Mouse (Mus musculus) embryonic facial prominence, embryonic 13.5 days (tissue): Measurements from ENCODE around the gene Ugp2. TPM values are rescaled to one million over a fixed set of nuclear protein-coding genes. Genes with fewer than 3 reads are reported as not detected.

ENCODE experiments used
- ATAC-seq: fragments of 200-750 bp; cut with Nextera tagmentation; 2 replicates; pipeline ENCODE4 v1.8.0; 2017; ENCODE audit warnings: low read depth; ENCODE audit not compliant: insufficient number of reproducible peaks, insufficient read depth, low FRiP score, low TSS enrichment
- H3K27ac ChIP-seq: fragments of 300-500 bp; sonication (generic); 2 replicates; pipeline ENCODE4 v1.5.1; 2015; ENCODE audit warnings: moderate library complexity, mild to moderate bottlenecking, inconsistent platforms
- H3K27me3 ChIP-seq: fragments of 300-500 bp; sonication (generic); 2 replicates; pipeline ENCODE4 v1.6.1; 2015; ENCODE audit warnings: mild to moderate bottlenecking, inconsistent platforms
- H3K36me3 ChIP-seq: fragments of 300-500 bp; sonication (generic); 2 replicates; pipeline ENCODE4 v1.6.1; 2015; ENCODE audit warnings: mild to moderate bottlenecking, inconsistent platforms
- H3K4me1 ChIP-seq: fragments of 300-500 bp; sonication (generic); 2 replicates; pipeline ENCODE4 v1.6.1; 2015; ENCODE audit warnings: inconsistent platforms
- H3K4me2 ChIP-seq: fragments of 300-500 bp; sonication (generic); 2 replicates; pipeline ENCODE4 v1.6.1; 2015; ENCODE audit warnings: moderate library complexity, mild to moderate bottlenecking, inconsistent platforms
- H3K4me3 ChIP-seq: fragments of 300-500 bp; sonication (generic); 2 replicates; pipeline ENCODE4 v1.5.1; 2015; ENCODE audit warnings: mild to moderate bottlenecking, inconsistent platforms
- H3K9ac ChIP-seq: fragments of 300-500 bp; sonication (generic); 2 replicates; pipeline ENCODE4 v1.6.1; 2015; ENCODE audit warnings: mild to moderate bottlenecking, inconsistent platforms
- H3K9me3 ChIP-seq: fragments of 300-500 bp; sonication (generic); 2 replicates; pipeline ENCODE4 v1.6.1; 2016; ENCODE audit warnings: inconsistent platforms
- WGBS: fragments of 180-500 bp; shearing (Covaris S2); methylation state at CpG from one replicate; pipeline ENCODE4 v1.1.7; 2015; ENCODE audit warnings: mixed read lengths; 5-methylcytosine and 5-hydroxymethylcytosine counted together
- polyA plus RNA-seq: library from polyadenylated mRNA; unstranded; fragments of >200 nt; fragmentation: Nextera tagmentation; extraction: Ambion mirVana; gene quantifications from 2 replicates; pipeline ENCODE4 v1.2.1, GENCODE M21; 2015

Ugp2 gene
- polyA plus RNA-seq, 1 experiment from 2014 or later = 73.2 TPM

DNA sequence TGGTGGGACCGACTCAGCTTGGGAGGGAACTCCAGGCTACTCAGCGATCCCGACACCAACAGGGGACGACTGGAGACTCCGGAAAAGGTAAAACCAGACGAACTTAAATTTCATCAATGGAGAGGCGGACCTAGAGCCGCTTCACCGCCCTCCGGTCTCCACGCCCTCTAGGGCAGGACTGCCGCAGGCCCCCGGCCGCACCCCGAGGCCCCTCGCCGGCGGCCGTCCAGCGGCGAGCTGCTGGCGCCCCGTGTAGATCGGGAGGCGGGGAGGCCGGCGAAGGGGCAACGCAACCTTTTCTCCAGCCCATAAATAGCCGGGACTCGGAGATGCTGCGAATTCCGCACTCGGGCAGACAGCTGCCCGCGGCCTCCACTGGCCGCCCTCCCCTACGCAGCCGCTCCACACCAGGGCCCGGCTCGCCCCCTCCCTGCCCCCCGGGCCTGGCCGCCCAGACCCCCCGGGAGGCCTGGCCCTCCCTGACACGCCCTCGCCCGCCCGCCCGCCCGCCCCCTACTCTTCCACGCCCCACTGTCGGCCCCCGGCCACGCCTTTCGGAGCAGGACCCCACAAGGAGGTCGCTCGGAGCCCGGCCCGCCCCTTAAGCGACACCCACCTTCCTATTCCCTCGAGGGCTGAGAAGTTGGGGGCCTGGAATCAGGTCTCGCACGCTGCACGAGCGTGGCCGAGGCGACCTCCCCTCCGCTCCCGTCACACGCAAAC lies 441 bp downstream of the Ugp2 start:
- H3K36me3 ChIP-seq = no peaks in the 10 kb centered on the region
- peak overlapping the region; percentile 85 for H3K9ac ChIP-seq
- peak overlapping the region; percentile 68 for H3K4me2 ChIP-seq
- H3K27me3 ChIP-seq = no peaks in the 10 kb centered on the region
- under 1% methylated on average over 62 of the region's 69 CpGs for WGBS
- H3K4me1 ChIP-seq = peaks cover 20% of the 10 kb centered on the region
- peak; percentile 95 for ATAC-seq
- H3K9me3 ChIP-seq = no peaks in the 10 kb centered on the region
- H3K27ac ChIP-seq = peak overlapping the region; percentile 89
- peak overlapping the region; percentile 80 for H3K4me3 ChIP-seq

DNA sequence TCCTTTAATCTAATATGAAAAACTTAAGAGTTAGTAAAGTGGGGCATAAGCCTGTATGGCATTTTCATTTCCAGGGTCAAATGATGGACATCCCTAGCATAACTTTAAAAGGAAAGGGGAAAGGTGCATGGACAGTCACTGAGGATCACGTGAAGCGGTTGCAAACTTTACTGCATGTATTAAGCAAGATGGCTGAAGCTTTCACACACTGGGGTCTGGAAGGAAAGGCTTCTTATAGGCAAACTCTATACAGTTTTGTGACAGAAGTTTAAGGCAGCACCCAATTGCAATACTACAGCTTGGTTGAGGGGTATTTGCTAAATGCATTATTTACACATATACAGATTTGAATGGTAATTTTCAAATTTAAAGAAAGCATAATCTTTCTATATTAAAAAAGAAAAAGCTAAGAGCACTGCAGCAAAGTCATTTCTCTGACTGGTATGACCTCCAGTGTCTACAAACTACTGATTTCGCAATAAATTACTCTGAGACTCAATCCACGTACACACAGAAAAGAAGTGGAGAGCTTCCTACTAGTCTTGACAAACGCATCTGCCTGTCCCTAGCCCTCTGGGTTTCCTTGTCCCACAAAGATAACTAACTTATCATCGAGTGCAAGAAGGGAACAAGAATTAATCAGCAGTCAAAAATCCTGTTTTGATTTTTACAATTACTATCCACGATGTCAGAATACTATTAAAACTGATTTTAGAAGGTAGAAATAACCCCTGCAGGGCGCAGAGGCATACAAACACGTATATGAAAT lies 1.6 kb downstream of the Ugp2 start:
- Histone ChIP-seq H3K27me3 (no peaks in the 10 kb centered on the region), H3K36me3 (no peaks in the 10 kb centered on the region), H3K4me3 (peak overlapping the region; percentile 80), H3K4me2 (peak overlapping the region; percentile 68), H3K9me3 (no peaks in the 10 kb centered on the region), H3K27ac (peak overlapping the region; percentile 89; the same call in 1 of the 2 replicates), H3K4me1 (peaks cover 20% of the 10 kb centered on the region), H3K9ac (peak overlapping the region; percentile 85)
- WGBS = 19% methylated on average over 9 of the region's 9 CpGs
- no peak for ATAC-seq

DNA sequence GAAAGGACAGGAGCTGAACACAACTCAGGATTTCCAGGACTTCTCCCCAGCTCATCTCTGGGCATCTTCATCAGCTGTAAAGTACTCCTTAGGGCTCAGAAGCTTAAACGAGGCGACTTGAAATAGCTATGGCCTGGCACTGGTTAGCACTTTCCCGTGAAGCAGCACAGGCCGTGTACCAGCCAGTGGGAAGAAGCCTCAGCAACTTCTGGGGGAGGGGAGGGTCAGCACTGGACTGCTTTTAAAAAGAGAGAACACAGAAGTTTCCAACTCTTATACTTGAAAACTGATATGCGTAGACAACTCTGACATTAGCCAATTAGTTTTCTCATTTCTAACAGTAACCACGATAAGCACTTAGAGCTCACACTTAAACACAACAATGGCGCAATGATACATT lies 2.5 kb downstream of the Ugp2 start:
- Histone ChIP-seq H3K27me3 (no peaks in the 10 kb centered on the region), H3K9ac (no peak overlapping the region), H3K36me3 (no peaks in the 10 kb centered on the region), H3K4me3 (peak overlapping the region; percentile 80), H3K4me2 (peak overlapping the region; percentile 68), H3K4me1 (peaks cover 20% of the 10 kb centered on the region), H3K9me3 (no peaks in the 10 kb centered on the region), H3K27ac (no peak overlapping the region)
- ATAC-seq = no peak
- 35% methylated on average over 7 of the region's 7 CpGs for WGBS

DNA sequence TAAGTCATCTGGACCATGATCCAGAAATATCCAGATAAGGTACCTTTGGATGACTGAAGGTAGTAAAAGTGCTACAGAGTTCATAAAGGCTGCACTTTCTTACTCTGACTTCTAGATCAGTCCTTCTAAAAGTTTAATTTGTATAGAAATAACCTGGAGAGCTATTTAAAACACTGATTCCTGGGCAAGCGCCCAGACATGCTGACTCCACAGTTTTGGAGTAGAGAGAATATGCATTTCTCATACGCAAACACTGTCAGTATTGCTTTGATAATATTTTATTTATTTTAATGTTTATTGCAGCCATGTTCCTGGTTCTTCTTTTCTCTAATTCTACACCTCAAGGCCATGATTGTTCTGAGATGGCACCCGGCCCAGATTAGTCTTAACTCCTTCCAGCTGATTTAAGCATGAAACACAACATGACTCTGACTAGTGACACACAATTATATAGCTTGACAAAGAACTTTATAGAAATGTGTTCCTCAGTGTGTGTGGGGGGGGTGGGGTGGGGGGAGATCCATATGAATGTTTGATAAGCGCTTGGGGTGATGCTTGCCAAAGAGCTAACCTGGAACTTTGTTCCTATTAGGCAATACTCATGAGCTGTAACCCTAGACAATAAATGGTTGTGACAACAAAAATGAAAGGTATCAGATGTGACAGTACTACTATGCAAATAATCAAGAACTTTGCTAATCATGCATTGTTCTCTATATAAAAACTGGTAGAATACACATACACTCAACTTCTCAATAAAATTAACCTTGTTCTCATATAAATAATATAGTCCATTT lies 7.7 kb downstream of the Ugp2 start:
- Histone ChIP-seq H3K9ac (no peak overlapping the region), H3K9me3 (no peaks in the 10 kb centered on the region), H3K27ac (no peak overlapping the region), H3K36me3 (no peaks in the 10 kb centered on the region), H3K4me3 (no peak overlapping the region), H3K4me2 (no peak overlapping the region), H3K4me1 (peaks cover 5% of the 10 kb centered on the region), H3K27me3 (no peaks in the 10 kb centered on the region)
- 82% methylated on average over 4 of the region's 4 CpGs for WGBS
- ATAC-seq = no peak

DNA sequence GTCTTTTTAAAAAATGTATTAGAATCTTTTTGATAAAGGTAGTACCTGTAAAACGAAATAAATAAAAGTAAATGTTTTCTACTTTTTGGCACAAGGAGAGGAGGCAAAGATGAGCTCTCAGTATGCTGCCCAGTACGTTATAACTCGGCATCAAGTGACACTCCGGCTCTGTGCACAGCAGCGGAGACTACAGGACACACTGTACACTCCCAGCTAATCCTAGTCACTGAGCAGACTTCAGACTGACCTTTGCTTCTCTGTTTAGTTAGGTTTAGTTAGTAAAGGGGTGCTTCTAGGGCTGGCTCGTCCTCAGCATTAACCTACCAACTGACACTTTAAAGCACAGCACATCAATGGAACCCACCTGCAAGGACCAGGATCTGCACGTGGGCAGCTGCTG lies 19.7 kb downstream of the Ugp2 start:
- no peak overlapping the region for H3K4me2 ChIP-seq
- no peak overlapping the region for H3K4me3 ChIP-seq
- ATAC-seq = no peak
- H3K27me3 ChIP-seq = no peaks in the 10 kb centered on the region
- no peak overlapping the region for H3K9ac ChIP-seq
- WGBS = 84% methylated on average over 7 of the region's 7 CpGs
- H3K9me3 ChIP-seq = no peaks in the 10 kb centered on the region
- peaks cover 38% of the 10 kb centered on the region for H3K36me3 ChIP-seq
- H3K27ac ChIP-seq = no peak overlapping the region
- H3K4me1 ChIP-seq = no peaks in the 10 kb centered on the region

DNA sequence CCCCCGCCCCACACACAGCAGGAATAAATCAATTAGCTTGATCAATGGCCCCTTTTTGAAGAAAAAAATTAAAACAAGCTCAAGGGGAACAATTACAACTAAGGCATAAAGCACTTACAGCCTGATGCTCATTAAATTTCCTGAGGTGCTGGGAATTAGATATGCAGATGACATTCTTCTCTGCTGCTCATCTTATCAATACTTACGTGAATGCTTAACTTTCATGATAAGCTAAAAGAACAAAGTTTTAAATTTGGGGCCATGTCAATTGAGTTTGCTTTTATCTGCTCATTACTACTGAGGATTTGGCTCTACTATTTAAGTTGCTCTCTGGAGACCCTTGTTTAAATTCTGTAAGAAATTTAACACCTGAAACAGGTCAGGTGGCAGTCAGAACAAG lies 22.1 kb downstream of the Ugp2 start:
- H3K9ac ChIP-seq = no peak overlapping the region
- ATAC-seq = no peak

DNA sequence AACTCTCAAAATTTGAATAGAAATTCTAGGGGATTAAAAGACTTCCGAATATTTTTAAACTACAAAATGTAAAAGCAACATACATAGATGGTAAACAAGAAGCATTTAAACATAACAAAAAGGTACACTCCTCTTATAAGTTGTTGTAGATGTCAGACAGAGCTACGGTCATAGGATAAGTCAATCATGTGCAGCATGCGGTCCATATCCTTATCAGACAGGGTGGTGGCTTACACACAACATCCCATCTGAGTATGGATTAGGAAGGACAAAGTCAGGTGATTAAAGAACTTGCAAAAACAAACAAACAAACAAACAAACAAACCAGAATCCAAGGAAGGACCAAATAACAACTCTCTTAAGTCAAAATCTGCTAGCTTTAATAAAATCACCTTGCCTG lies 25.0 kb downstream of the Ugp2 start:
- H3K9me3 ChIP-seq = no peaks in the 10 kb centered on the region
- no peak overlapping the region for H3K4me2 ChIP-seq
- peaks cover 53% of the 10 kb centered on the region for H3K36me3 ChIP-seq
- no peak overlapping the region for H3K27ac ChIP-seq
- H3K4me1 ChIP-seq = no peaks in the 10 kb centered on the region
- WGBS = 93% methylated on average over 3 of the region's 3 CpGs
- no peak for ATAC-seq
- H3K9ac ChIP-seq = no peak overlapping the region
- no peak overlapping the region for H3K4me3 ChIP-seq
- H3K27me3 ChIP-seq = no peaks in the 10 kb centered on the region

More for the DNA sequence above, 22.1 kb downstream of the Ugp2 start:
- 88% methylated on average over 2 of the region's 2 CpGs for WGBS
- H3K9me3 ChIP-seq = no peaks in the 10 kb centered on the region
- H3K4me3 ChIP-seq = no peak overlapping the region
- no peak overlapping the region for H3K4me2 ChIP-seq
- peaks cover 50% of the 10 kb centered on the region for H3K36me3 ChIP-seq
- no peaks in the 10 kb centered on the region for H3K27me3 ChIP-seq
- H3K4me1 ChIP-seq = no peaks in the 10 kb centered on the region
- H3K27ac ChIP-seq = no peak overlapping the region

DNA sequence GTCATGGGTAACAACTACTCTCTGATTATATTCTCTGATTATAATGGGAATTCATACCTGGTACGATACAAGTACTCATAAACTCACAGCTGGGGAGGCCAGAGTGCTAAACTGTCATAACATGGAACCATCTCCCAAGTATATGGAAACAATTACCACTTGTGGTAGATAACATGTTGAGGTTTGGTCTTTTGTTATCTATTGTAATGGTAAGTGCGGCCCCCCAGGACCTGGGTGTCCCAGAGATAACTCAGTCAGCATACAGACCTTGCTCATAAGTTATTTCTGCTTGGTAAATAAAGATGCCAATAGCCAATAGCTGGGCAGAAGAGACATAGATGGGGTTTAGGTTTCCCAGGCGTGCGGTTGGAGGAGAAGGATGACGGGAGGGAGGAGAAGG lies 27.5 kb downstream of the Ugp2 start:
- no peak overlapping the region for H3K9ac ChIP-seq
- H3K4me1 ChIP-seq = no peaks in the 10 kb centered on the region
- H3K27ac ChIP-seq = no peak overlapping the region
- no peak overlapping the region for H3K4me3 ChIP-seq
- H3K4me2 ChIP-seq = no peak overlapping the region
- no peaks in the 10 kb centered on the region for H3K9me3 ChIP-seq
- no peaks in the 10 kb centered on the region for H3K27me3 ChIP-seq
- peaks cover 44% of the 10 kb centered on the region for H3K36me3 ChIP-seq
- WGBS = 96% methylated on average over 5 of the region's 5 CpGs
- ATAC-seq = no peak

DNA sequence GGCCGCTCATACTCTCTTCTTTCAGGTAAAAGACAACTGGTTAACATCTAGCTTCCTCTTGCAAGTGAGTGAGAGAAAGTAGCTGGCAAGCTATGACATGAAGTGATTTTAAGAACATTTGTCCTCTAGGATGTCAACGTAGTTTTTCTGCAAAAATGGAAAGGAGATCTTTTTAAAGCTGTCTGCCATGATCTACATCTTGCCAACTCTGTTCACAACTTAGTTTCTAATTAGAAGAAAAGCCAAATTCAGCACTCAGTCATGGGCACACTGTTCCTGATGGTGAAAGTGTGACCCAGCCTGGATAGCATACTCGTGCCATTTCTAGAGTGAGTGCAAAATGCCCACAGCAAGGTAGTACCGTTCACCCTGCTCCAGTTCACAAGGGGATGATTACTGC lies 31.9 kb downstream of the Ugp2 start:
- Histone ChIP-seq H3K27ac (no peak overlapping the region), H3K4me1 (no peaks in the 10 kb centered on the region), H3K4me2 (no peak overlapping the region), H3K4me3 (no peak overlapping the region), H3K9me3 (no peaks in the 10 kb centered on the region), H3K27me3 (no peaks in the 10 kb centered on the region), H3K9ac (no peak overlapping the region), H3K36me3 (peaks cover 18% of the 10 kb centered on the region)
- ATAC-seq = no peak
- WGBS = 85% methylated on average over 4 of the region's 4 CpGs

DNA sequence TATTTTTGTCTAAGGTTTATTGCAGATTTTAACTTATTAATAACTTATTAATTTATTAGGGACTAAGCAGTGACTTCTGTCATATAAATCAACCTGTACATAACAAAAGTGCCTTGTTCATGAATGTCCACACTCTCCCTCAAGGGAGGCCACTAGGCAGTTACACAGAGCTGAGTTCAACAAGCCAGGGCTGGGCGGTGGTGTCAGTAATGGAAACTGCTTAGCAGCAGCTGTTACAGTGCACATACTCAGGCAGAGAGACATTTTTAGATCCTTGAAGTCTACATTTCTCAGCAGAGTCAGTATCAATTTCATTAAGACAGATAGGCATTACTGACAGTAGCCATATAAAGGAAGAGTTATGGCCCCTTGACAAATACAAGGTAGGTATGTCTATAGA lies 33.1 kb downstream of the Ugp2 start:
- no peak for ATAC-seq
- H3K9me3 ChIP-seq = no peaks in the 10 kb centered on the region
- H3K27me3 ChIP-seq = no peaks in the 10 kb centered on the region
- H3K4me3 ChIP-seq = no peak overlapping the region
- H3K4me1 ChIP-seq = no peaks in the 10 kb centered on the region
- no peak overlapping the region for H3K4me2 ChIP-seq
- H3K36me3 ChIP-seq = peaks cover 16% of the 10 kb centered on the region
- WGBS = 82% methylated on average over 1 of the region's 1 CpGs
- H3K27ac ChIP-seq = no peak overlapping the region
- no peak overlapping the region for H3K9ac ChIP-seq

DNA sequence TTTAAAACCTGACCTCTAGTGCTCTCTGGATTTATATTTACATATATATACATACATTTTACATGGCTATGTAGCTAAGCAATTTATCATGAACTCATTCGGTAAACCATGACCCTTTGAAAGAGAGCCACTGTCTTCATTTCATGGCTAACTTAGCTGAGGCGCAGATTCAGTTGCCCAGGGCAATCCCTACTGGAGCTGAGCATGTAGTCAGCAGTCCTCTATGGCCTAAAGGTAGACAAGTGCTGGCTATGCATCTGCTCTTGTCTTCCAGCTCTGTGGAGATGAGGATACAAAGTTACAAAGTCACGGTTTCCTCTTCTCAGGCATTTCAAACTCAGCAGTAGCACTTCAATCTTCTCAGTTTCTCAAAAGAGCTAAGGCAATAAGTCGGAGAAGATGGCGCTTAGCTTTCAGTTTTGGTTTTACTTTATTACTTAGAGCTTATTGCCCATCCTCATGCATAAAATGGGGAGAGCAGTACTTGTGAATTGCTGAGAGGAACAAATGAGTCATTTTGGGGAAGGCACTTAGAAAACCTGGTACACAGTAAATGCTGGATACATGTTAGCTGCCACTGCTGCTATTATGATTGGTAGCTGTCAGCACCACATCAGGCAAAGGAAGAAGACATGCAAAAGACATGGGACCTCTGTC lies 38.2 kb downstream of the Ugp2 start:
- H3K9me3 ChIP-seq = no peaks in the 10 kb centered on the region
- H3K27ac ChIP-seq = no peak overlapping the region
- ATAC-seq = no peak
- no peaks in the 10 kb centered on the region for H3K4me1 ChIP-seq
- H3K9ac ChIP-seq = no peak overlapping the region
- 94% methylated on average over 5 of the region's 5 CpGs for WGBS
- H3K36me3 ChIP-seq = peaks cover 52% of the 10 kb centered on the region
- no peak overlapping the region for H3K4me3 ChIP-seq
- no peaks in the 10 kb centered on the region for H3K27me3 ChIP-seq
- no peak overlapping the region for H3K4me2 ChIP-seq
